Mouse (Mus musculus) heart, adult 9 months (tissue): ENCODE measurements around the gene Dnajc28.
"Not testable (repeated sequence)": the region's sequence is repeated elsewhere in the genome, so short reads cannot be mapped to it uniquely, and the experiment has no call there.

Experiments
- DNase-seq, 2 experiments: peaks; one replicate each; pipeline ENCODE4 v3.0.0; 2022; ENCODE audit warnings: low spot score in 2 of 2

The Dnajc28 gene

DNA sequence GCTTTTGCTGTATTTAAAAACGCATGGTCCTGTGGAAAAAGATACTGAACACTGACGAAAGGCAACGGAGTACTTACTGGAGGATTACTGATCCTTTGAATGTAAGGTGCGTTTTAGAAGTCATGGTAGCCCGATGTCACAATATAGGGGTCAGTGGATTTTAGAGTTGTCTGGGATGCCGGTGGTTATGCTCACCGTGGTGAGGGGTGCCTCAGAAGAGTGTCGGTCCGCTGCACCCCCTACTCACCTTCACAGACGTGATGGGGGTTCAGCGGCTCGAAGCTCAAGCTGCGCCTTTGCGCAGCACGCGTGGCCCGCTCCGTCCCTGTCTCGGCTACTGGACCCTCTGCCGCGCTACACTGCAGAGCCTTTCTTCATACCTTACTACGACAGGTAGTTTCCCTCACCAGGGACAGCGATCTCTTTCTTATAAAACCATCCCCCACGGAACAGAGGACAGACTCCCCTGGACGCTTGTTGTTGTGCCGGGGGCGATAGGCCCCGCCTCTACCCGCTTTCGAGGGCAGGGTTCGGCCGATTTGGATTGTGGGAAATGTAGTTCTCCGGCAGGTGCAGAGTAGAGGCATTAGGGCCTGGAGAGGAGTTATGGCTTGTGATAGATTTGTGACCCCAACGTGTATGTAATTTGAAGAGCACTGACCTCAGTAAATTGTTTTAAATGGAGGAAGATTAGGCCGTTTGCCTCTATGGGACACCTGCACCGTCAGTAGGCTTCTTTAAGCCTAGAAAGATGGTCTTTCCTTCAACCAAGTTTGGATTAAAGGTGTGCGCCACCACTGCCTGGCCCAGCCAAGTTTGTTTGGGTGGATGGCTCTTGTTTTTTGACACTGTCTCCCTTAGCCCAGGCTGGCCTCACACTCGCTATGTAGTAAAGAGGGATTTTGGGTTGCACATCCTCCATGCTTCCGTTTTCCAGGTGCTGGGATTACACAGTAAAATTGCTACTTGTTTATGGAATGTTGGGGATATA is at the start of gene Dnajc28:
Gene Dnajc28 (minus strand): TSS at position 516 of the 991 bp plus-strand sequence.
- DNase-seq = peak; percentile 82 to 85

DNA sequence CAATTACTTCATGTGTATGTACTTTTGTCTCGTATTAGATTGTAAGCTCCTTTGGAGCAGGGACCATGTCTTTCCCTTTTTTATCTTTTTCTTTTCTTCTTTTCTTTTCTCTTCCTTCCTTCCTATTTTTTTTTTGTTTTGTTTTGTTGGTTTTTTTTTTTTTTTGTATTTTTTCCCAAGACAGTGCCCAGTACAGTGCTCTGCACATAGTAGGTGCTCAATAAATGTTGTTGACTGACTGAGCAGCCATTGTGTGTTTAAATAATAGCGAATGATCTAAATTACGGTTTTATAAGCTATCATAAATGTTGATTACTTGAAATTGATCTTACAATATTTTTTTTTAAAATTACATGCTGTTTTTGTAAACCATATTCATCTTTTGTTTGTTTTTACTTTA is 45.0 kb upstream of the Dnajc28 start:
- DNase-seq = no peak

DNA sequence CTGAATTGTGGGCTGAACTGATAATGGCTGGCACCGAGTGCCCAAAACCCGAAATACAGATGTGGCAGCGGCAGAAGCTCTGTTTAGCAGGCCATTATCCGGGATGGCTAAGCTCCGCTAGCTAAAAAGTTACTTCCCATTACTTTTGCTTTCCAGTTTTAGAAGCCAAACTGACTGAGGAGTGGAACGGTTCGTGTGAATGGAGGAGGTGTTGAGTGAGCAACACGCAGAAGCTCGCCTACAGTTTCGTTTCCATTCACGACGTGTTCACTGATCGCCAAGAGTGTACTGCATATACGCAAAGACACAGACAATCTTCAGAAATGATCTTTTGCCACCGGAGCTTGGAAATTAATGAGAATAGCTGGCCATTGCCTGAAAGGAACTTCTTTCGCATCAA is 43.5 kb upstream of the Dnajc28 start:
- no peak for DNase-seq

DNA sequence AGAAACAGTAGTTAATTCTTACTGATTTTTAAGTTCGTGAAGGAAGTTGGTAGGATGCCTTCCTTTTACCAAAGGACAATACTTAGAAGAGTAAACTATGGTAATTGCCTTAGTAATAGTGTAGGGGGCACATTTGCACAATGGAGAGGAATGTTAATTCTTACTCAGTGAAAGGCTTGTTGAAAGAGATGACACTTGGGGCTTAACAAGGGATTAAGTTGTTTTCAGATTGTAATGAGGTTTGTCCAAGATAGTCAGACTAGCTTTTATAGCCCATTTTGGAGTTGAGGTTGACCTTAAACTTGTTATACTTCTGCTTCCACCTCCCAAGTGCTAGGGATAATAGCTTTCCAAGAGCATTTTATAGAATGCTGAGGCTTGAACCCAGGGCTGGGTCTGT is 42.6 kb upstream of the Dnajc28 start:
- no peak for DNase-seq

DNA sequence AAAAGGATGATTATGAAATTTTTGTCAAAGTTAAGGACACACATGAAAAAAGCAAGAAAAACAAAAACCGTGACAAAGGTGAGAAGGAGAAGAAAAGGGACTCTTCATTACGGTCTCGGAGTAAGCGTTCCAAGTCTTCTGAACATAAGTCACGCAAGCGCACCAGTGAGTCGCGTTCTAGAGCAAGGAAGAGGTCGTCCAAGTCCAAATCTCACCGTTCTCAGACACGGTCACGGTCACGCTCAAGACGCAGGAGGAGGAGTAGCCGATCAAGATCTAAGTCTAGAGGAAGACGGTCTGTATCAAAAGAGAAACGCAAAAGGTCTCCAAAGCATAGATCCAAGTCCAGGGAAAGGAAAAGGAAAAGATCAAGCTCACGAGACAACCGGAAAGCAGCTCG is 41.0 kb upstream of the Dnajc28 start:
- DNase-seq = no peak

DNA sequence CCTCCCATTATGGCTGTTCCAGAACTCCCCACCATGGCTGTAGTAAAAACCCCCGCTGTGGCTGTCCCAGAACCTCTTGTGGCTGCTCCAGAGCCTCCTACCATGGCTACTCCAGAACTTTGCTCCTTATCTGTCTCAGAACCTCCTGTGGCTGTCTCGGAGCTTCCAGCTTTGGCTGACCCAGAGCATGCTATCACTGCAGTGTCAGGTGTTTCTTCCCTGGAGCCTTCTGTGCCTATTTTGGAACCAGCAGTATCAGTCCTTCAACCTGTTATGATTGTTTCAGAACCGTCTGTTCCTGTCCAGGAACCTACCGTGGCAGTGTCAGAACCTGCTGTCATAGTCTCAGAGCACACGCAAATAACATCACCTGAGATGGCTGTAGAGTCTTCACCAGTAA is 39.6 kb upstream of the Dnajc28 start:
- DNase-seq = no peak

DNA sequence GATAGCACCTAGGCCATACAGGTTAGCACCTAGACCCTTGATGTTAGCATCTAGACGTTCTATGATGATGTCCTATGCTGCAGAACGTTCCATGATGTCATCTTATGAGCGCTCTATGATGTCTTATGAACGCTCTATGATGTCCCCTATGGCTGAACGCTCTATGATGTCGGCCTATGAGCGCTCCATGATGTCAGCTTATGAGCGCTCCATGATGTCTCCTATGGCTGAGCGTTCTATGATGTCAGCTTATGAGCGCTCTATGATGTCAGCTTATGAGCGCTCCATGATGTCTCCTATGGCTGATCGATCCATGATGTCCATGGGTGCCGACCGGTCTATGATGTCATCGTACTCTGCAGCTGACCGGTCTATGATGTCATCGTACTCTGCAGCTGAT is 38.5 kb upstream of the Dnajc28 start:
- DNase-seq = no peak

DNA sequence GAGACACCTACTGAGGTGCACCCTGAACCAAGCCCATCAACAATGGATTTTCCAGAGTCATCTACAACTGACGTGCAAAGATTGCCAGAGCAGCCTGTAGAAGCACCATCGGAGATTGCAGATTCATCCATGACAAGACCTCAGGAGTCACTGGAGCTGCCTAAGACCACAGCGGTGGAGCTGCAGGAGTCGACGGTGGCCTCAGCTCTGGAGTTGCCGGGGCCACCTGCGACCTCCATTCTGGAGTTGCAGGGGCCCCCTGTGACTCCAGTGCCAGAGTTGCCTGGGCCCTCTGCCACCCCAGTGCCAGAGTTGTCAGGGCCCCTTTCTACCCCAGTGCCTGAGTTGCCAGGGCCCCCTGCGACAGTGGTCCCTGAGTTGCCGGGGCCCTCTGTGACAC is 36.5 kb upstream of the Dnajc28 start:
- no peak for DNase-seq

DNA sequence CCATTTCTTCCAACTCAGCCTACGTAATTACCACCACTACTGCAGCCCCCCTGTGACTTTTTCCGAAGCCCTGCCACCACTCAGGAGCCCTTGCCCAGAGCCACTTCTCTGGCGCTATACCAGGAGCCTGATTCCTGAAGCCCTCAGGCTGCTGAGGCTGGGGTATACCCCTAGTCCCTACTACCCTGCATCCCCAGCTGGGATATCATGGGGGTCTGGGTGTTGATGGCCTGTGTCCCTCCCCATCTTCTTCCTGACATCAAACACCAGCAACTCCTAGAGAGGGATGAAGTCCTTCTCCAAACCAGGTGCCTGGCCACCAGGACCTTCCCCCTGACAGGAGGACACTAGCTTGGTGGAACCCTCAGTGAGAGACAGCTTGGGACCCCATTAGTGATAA is 33.4 kb upstream of the Dnajc28 start:
- no peak for DNase-seq

DNA sequence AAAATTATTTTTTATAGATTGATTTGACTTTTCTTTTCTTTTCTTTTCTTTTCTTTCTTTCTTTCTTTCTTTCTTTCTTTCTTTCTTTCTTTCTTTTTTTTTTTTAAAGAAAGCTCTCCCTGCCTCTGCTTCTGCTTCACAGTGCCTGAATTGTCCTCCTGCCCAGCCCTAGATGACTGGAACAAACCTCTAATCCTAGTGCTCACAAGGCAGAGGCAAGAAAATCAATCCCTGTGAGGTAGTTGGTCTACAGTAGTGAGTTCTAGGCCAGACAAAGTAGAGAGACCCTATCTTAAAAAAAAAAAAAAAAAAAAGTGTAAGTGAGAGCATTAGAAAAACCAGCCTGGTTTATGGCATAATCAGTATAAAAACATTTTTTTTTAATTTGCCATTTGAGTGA is 31.0 kb upstream of the Dnajc28 start:
- no peak for DNase-seq

DNA sequence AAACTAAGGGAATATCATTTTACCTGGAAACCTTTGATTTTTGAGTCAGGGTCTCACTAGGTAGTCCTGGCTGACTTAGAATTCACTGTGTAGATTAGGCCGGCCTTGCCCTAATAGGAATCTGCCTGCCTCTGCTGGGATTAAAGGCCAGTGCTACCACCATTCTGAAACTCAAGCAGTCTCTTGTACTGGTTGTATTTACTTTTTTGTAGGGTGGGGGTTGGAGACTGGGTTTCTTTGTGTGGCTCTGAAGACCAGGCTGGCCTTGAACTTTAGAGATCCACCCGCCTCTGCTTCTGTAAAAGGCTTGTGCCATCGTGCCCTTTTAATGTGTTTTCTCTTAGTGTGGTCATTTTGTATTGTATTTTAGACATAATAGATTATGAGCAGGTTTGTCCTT is 30.4 kb upstream of the Dnajc28 start:
- no peak for DNase-seq

DNA sequence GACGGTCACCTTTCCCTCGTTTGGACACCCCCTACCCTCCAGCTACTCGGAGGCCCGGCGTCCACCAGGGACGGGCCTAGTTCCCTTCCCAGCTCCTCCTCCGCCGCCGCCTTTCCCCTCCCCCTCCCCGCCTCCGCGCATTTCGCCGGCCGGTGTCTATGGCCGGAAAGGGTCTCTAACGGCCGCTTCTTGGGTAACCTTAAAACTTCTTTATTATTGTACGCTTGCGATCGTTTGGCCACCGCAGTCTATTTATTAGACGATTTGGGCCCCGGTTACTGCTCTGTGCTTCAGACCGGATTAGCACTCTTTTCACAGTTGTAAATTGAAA is 29.4 kb upstream of the Dnajc28 start:
- DNase-seq = peak in 1 of 2 experiments; percentile 75

DNA sequence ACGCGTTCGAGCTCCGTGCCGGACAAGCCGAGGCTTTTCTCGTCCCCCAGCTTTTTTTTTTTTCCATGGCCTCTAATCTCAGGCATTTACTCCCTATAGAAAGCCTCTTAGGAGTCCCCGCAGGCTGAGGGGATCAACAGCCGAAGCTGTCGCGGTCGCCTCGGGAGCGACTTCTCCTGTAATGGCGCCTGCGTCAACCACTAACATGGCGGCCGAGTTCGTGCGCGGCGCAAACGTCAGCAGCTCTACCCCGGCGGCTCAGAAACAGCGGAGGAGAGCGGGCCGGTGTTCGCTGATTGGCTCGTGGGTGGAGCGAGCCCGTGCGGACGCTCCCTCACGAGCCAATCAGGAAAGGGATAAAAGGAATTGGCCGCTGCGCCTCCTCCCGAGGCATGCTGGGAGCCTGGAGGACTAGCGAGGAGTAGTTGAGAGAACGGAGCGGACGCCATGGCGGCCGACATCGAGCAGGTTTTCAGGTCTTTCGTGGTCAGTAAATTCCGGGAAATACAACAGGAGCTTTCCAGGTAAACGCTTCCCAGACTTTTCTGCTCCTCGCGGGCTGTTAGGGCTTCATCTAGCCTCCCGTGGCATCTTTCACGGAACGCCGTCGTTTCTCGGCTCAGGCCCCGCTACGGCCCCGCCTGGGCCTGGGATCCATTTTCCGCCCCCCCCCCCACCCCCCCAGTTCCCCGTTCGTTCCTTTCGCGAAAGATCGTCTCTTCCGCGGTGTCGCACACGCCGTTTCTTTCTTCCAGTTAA is 28.8 kb upstream of the Dnajc28 start, which contains the start of gene Son:
Gene Son (plus strand): TSS at position 46 of the 759 bp plus-strand sequence.
- peak; percentile 97 for DNase-seq

DNA sequence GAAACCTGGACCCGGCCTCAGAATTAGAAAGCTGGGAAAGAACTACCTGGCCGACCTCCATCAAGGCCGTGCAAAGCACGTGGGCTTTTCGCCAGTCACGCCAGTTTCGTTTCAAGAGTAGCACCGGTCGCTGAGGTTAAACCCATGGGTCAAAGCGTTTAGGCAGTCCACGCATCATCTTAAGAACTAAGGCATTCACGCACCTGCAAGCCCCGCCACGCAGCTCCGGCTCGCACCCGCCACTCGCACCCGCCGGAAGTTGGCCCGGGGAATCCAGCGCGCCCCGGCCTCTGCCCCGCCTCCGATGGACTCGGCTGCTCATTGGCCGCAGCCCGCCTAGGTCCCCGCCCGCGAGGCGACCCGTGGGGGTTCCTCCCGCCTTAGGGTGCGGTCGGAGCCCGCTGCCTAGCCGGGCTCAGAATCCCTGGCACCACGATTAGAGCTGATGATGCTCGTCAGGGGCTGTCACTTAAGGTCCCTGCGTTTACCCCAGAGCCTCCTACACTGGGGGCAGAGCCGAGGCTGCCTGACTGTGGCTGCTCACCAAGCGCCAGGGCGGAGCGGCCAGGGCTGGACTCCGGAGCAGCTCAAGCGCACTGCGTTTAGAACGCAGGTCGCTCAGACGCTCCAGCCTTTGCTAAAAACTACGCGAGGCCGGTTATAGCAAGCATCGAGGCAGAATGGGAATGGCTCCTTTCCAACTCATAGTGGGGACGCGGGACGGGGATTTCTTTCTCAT is 28.0 kb upstream of the Dnajc28 start, which contains the start of gene Gart:
Gene Gart (minus strand): TSS at position 272 of the 739 bp plus-strand sequence.
- peak; percentile 94 to 96 for DNase-seq

DNA sequence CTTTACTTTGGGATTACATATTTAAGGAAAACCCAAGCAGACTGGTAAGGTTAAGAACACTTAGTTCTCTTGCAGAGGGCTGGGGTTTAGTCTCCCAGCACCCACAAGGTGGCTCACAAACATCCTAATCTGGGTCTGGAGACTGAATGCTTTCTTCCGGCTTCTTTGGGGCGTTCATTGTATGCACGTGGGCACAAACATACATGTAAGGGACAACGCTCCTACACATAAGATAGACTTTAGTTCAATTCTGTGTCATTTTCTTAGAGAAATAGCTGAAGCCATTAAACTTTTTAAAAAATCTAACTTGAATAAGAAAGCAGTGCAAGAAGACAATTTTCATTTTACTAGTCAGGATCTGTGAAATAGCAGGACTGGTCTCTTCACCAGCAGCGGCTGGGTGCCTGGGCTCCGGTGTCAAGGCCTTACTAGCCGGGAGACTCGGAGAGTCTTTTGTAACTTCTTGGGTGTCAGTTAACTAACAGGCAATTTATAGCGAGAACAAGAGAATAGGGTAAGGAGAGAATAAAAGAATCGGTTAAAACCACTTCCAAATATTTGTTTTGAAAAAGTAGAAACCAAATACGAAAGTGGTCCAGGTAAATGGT is 27.3 kb upstream of the Dnajc28 start:
- DNase-seq = no peak

DNA sequence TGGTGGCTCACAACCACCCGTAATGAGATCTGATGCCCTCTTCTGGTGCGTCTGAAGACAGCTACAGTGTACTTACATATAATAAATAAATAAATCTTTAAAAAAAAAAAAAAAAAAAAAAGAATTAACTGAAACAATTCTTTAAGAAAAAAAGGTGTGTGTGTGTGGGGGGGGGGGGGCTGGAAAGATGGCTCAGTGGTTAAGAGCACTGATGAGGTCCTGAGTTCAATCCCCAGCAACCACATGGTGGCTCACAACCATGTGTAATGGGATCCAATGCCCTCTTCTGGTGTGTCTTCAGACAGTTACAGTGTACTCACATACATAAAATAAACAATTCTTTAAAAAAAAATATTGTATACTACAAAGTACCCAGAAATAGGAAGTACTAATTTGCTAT is 26.6 kb upstream of the Dnajc28 start:
- DNase-seq = not testable (repeated sequence)

DNA sequence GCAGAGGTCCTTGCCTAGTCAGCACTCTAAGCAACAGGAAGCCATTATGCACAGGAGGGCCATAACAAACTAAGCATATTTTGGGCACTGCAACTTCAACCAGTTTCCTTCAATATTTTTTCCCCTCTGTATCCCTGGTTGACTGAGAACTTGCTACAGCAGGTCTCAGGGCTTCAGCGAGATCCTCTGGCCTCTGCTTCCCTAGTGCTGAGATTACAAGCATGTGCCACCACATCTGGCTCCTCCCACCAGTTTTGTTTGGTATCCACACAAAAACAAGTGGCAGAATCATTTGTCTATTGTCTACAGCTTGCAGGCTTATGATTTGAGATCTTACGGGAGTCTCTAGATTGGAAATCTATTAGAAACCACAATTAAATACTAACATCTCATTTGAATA is 26.1 kb upstream of the Dnajc28 start:
- no peak for DNase-seq

DNA sequence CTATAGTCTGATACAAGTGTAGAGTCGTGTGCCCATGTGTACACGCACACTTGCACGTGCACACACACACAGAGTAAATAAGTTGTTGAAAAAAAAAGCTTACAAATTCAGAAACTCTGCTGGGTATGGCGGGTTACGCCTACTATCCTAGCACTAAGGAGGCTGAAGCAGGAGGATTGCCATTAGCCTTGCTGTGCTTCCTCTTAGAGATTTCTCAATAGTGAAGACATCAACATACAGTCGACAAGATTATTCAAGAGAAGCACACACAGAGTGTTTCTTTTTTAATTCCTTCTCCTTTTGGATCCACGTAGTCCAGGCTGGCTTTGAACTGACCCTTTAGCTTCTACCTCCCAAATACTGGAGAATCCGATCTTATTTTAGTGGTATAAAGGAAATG is 21.3 kb upstream of the Dnajc28 start:
- DNase-seq = no peak

DNA sequence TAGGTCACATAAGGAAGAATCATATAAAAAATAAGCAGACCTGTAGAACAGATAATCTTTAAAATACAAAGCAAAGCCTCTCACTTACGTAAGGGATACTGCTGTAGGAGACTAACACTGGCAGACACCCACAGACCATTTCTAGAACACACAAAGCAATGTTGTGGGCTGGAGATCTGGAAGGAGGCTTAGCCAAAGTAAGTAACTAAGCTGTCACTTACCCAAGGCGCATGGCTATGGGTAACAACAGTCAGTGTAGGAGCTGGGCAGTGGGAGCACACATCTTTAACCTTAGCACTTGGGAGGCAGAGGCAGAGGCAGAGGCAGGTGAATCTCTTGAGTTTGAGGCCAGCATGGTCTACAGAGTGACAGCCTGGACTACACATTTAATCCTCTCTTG is 20.8 kb upstream of the Dnajc28 start:
- no peak for DNase-seq

DNA sequence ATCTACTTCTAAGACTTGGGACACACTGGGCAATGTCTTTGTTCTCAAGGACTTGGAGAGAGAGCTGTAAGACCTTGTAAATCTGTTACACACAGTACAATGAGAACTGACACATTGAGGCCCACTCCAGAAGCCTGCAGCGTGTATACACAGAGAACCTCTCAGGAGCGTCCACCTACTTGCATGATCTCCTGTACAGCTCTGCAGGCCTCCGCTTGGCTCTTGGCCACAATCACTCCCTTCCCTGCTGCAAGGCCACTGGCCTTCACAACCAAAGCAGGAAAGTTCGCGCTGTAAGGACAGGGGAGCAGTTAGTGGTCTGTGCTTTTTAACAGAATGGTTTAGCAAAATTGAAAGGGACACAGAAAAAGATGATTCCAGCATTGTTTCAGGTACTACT is 20.3 kb upstream of the Dnajc28 start:
- no peak for DNase-seq

DNA sequence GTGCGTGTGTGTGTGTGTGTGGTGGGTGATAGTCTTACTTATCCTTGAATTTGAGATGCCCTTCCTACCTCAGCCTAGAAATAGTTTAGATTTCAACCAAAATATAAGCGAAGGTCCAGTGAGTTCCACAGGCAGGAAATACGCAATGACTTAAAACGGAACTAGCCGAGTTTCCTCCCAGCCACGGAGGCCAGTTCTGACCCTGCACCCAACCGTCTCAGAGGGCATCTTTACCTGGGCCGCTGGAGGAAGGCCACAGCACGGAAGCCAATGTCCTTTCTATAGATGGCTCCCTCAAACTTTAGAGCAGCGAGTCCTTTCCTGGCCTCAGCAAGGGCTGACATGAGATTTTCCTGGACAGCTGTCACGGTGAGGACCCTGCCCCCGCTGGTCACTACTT is 14.8 kb upstream of the Dnajc28 start:
- no peak for DNase-seq

DNA sequence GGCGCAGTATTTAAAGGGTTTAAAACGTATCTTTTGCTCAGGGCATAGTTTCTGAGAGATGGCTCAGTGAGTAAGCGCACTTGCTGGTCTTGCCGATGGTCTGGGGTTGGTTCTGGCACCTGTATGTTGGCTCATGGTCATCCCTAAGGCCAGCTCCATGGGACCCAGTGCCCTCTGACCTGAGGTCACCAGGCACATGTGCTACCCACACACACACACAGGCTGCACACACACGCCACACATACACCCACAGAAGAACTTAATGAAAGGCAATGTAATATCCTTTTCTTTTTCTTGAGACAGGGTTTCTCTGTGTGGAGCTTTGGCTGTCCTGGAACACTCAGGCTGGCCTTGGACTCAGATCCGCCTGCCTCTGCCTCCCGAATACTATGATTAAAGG is 14.1 kb upstream of the Dnajc28 start:
- DNase-seq = no peak
